Mouse (Mus musculus) lung, embryonic 14.5 days (tissue): ENCODE measurements around the gene Gm9803. TPM values are rescaled to one million over a fixed set of nuclear protein-coding genes. Genes with fewer than 3 reads are reported as not detected.
A peak's percentile ranks its signal among the peaks of the same experiment; 100 is the strongest.

Experiments
- ATAC-seq: fragments of 200-750 bp; cut with Nextera tagmentation; 2 replicates; pipeline ENCODE4 v1.8.0; 2017; ENCODE audit warnings: mild to moderate bottlenecking, moderate TSS enrichment, moderate library complexity; ENCODE audit not compliant: insufficient read depth
- DNase-seq: peaks from one replicate; pipeline ENCODE4 v3.0.0-alpha.2; 2015
- H3K27ac ChIP-seq: fragments of 300-500 bp; sonication (generic); 2 replicates; pipeline ENCODE4 v1.5.1; 2014; ENCODE audit warnings: low read depth, mild to moderate bottlenecking, moderate library complexity
- H3K27me3 ChIP-seq: fragments of 300-500 bp; sonication (generic); 2 replicates; pipeline ENCODE4 v1.6.1; 2014; ENCODE audit warnings: low read length, control low read depth; ENCODE audit not compliant: insufficient read depth
- H3K36me3 ChIP-seq: fragments of 300-500 bp; sonication (generic); 2 replicates; pipeline ENCODE4 v1.6.1; 2014; ENCODE audit warnings: control low read depth; ENCODE audit not compliant: insufficient read depth
- H3K4me1 ChIP-seq: fragments of 300-500 bp; sonication (generic); 2 replicates; pipeline ENCODE4 v1.6.1; 2014; ENCODE audit warnings: antibody characterized with exemption, control low read depth; ENCODE audit not compliant: insufficient read depth
- H3K4me2 ChIP-seq: fragments of 300-500 bp; sonication (generic); 2 replicates; pipeline ENCODE4 v1.6.1; 2014; ENCODE audit warnings: mild to moderate bottlenecking
- H3K4me3 ChIP-seq: fragments of 300-500 bp; sonication (generic); 2 replicates; pipeline ENCODE4 v1.5.1; 2014; ENCODE audit warnings: low read depth, low read length
- H3K9ac ChIP-seq: fragments of 300-500 bp; sonication (generic); 2 replicates; pipeline ENCODE4 v1.6.1; 2014
- H3K9me3 ChIP-seq: fragments of 300-500 bp; sonication (generic); 2 replicates; pipeline ENCODE4 v1.6.1; 2016; ENCODE audit warnings: low read depth, low read length, control low read depth
- CTCF ChIP-seq: IDR thresholded peaks from 2 replicates; pipeline ENCODE4 v1.5.1; 2016; ENCODE audit warnings: antibody characterized with exemption, low read depth
- WGBS: fragments of 180-500 bp; shearing (Covaris S2); extraction: QIAGEN DNeasy Blood & Tissue Kit; methylation state at CpG from one replicate; pipeline ENCODE4 v1.1.7; 2014; 5-methylcytosine and 5-hydroxymethylcytosine counted together
- polyA plus RNA-seq: library from polyadenylated mRNA; unstranded; fragments of >200 nt; fragmentation: Nextera tagmentation; extraction: Ambion mirVana; gene quantifications from 2 replicates; pipeline ENCODE4 v1.2.1, GENCODE M21; 2014

Gm9803 gene
- polyA plus RNA-seq, 1 experiment from 2014 or later: 10.5 TPM

DNA sequence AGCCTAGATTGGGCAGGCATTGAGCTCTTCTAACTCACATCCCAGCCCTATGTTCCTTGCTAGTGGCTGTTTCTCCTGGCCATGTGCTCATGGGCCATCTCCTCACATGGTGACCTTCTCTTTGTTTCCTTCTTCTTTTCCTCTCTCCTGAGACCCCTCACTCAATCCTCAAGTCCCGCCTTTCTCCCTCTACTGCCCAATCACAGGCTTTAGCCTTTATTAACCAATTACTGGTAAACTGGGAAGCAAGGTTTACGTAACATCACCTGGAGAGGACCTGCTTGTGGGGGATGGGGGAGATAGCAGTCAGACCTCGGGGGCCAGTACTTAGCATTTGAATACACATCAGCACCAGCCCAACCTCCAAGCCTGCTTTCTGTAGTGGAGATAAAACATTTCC lies 27.5 kb downstream of the Gm9803 start:
- H3K36me3 ChIP-seq: no peaks in the 10 kb centered on the region
- H3K27me3 ChIP-seq: no peaks in the 10 kb centered on the region
- H3K9ac ChIP-seq: no peak overlapping the region
- ATAC-seq (no peak), DNase-seq (no peak)
- H3K4me2 ChIP-seq: no peak overlapping the region
- H3K27ac ChIP-seq: no peak overlapping the region
- no peak for TF ChIP-seq CTCF
- no peaks in the 10 kb centered on the region for H3K9me3 ChIP-seq
- WGBS: 26% methylated on average over 3 of the region's 3 CpGs
- H3K4me3 ChIP-seq: no peak overlapping the region
- H3K4me1 ChIP-seq: no peaks in the 10 kb centered on the region

DNA sequence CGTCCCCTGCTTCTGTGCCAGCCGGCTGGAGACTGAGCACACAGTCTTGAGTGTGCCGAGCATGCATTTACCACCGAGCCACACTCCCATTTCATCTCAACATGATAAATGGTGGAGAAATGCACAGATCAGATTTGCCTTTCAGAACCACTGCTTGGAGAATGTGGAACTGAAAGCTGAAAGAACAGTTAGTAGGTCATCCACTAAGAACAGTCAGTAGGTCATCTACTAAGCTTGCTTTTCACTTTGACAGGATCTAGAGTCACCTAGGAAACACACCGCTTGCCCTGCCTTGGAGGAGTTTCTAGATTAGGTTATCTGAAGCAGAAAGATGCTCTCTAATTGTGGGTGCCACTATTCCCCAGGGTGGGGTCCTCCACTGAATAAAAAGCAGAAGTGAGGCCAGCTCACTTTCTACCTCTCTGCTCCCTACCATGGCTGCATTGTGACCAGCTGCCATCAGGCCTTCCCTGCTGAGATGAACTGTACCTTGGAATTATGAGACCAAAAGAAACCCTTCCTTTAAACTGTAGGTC lies 33.8 kb downstream of the Gm9803 start:
- no peak for ATAC-seq

DNA sequence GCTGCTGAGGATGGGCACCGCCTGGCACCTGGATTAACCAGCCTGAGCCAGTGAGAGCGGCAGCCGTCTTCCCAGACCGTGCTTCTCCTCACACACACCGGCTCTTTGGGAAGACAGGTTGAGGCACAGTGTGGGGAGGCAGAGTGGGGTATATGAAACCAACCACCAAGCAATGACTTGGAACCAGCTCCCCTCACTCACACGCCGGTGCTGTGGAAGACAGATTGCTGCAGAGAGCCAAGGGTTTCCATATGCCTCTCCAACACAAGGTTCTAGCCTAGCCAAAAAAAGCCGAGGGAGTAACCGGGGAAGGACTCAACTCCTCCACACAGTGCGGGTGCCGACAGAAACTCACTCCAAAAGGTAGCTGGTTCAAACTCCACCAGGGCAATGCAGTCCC lies 35.4 kb downstream of the Gm9803 start:
- Histone ChIP-seq H3K4me2 (no peak overlapping the region), H3K9me3 (no peaks in the 10 kb centered on the region), H3K27ac (no peak overlapping the region), H3K27me3 (no peaks in the 10 kb centered on the region), H3K9ac (no peak overlapping the region), H3K4me1 (no peaks in the 10 kb centered on the region), H3K36me3 (no peaks in the 10 kb centered on the region), H3K4me3 (no peak overlapping the region)
- 65% methylated on average over 11 of the region's 11 CpGs for WGBS
- TF ChIP-seq CTCF: no peak
- ATAC-seq (no peak), DNase-seq (no peak)

More for the DNA sequence above, 33.8 kb downstream of the Gm9803 start:
- no peak for DNase-seq
- Histone ChIP-seq H3K27ac (no peak overlapping the region), H3K4me3 (no peak overlapping the region), H3K36me3 (no peaks in the 10 kb centered on the region), H3K4me2 (no peak overlapping the region), H3K9ac (no peak overlapping the region), H3K9me3 (no peaks in the 10 kb centered on the region), H3K27me3 (no peaks in the 10 kb centered on the region), H3K4me1 (no peaks in the 10 kb centered on the region)
- WGBS: 83% methylated on average over 5 of the region's 5 CpGs
- TF ChIP-seq CTCF: no peak

DNA sequence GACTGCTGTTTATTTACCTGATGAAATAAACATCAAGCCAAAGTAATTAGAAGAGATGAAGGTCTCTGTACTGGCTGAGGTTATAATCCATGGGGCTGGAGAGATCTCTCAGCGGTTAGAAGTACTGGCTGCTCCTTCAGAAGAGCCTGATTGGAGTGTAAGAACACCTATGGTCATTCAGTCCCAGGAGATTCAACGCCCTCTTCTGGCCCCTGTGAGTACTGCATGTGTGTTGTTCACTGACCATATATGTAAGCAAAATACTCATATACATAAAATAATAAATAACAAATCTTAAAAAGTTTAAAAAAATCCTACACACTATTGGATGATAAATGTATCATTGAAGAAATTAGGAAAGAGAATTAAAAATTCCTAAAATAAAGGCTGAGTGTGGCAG lies 36.9 kb downstream of the Gm9803 start:
- Histone ChIP-seq H3K4me1 (no peaks in the 10 kb centered on the region), H3K36me3 (no peaks in the 10 kb centered on the region), H3K9ac (no peak overlapping the region), H3K4me3 (no peak overlapping the region), H3K4me2 (no peak overlapping the region), H3K27ac (no peak overlapping the region), H3K9me3 (no peaks in the 10 kb centered on the region), H3K27me3 (no peaks in the 10 kb centered on the region)
- ATAC-seq: no peak
- no peak for DNase-seq
- WGBS: 34% methylated on average over 2 of the region's 2 CpGs
- peak; percentile 16; the same call in 1 of the 2 replicates for TF ChIP-seq CTCF

DNA sequence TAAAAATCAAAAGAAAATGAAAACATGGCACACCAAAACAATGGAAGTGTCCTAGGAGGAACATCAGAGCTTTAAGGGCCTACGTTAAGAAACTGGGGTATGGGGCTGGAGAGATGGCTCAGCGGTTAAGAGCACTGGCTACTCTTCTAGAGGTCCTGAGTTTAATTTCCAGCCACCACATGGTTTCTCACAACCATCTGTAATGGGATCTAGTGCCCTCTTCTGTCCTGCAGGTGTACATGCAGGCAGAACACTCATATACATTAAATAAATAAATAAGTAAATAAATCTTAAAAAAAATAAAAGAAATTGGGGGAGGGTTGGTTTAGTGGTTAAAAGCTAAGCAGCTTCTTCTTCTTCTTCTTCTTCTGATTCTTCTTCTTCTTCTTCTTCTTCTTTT lies 37.4 kb downstream of the Gm9803 start:
- DNase-seq (no peak), ATAC-seq (no peak)
- Histone ChIP-seq H3K27ac (no peak overlapping the region), H3K4me1 (no peaks in the 10 kb centered on the region), H3K27me3 (no peaks in the 10 kb centered on the region), H3K4me2 (no peak overlapping the region), H3K36me3 (no peaks in the 10 kb centered on the region), H3K4me3 (no peak overlapping the region), H3K9me3 (no peaks in the 10 kb centered on the region), H3K9ac (no peak overlapping the region)
- 0 out of 2 replicates have a peak, but pooled peaks have one; percentile 2 for TF ChIP-seq CTCF
- WGBS: 91% methylated on average over 2 of the region's 2 CpGs

Other genes starting within 250 kb of the Gm9803 start
- 7.9 and 8.4 TPM in 2 replicates for gene Bend3, start 45.3 kb upstream of the Gm9803 start, polyA plus RNA-seq
- gene 1700021F05Rik, start 16.9 kb downstream of the Gm9803 start, polyA plus RNA-seq: 53.6 and 53.8 TPM in 2 replicates
- gene Cd24a, start 54.2 kb downstream of the Gm9803 start, polyA plus RNA-seq: 262 and 275 TPM in 2 replicates